Mouse (Mus musculus) kidney, embryonic 14.5 days (tissue): ENCODE measurements around the gene Kctd15. TPM values are rescaled to one million over a fixed set of nuclear protein-coding genes. Genes with fewer than 3 reads are reported as not detected.

ENCODE experiments used
- ATAC-seq: fragments of 200-750 bp; cut with Nextera tagmentation; 2 replicates; pipeline ENCODE4 v1.8.0; 2017; ENCODE audit warnings: moderate number of reproducible peaks, mild to moderate bottlenecking, moderate TSS enrichment, moderate library complexity; ENCODE audit not compliant: low FRiP score, low TSS enrichment
- H3K27ac ChIP-seq: fragments of 300-500 bp; sonication (generic); 2 replicates; pipeline ENCODE4 v1.5.1; 2014; ENCODE audit warnings: low read depth, mild to moderate bottlenecking, low read length, moderate library complexity, mixed read lengths
- H3K27me3 ChIP-seq: fragments of 300-500 bp; sonication (generic); 2 replicates; pipeline ENCODE4 v1.6.1; 2014; ENCODE audit warnings: mild to moderate bottlenecking, low read length; ENCODE audit not compliant: control insufficient read depth, insufficient read depth
- H3K36me3 ChIP-seq: fragments of 300-500 bp; sonication (generic); 2 replicates; pipeline ENCODE4 v1.6.1; 2014; ENCODE audit warnings: low read length, mixed read lengths; ENCODE audit not compliant: control insufficient read depth, insufficient read depth
- H3K4me1 ChIP-seq: fragments of 300-500 bp; sonication (generic); 2 replicates; pipeline ENCODE4 v1.6.1; 2014; ENCODE audit warnings: low read length, mixed read lengths; ENCODE audit not compliant: control insufficient read depth, insufficient read depth
- H3K4me2 ChIP-seq: fragments of 300-500 bp; sonication (generic); replicated peaks from 2 replicates; pipeline ENCODE4 v1.6.1; 2014; ENCODE audit warnings: low read depth, mild to moderate bottlenecking, low read length
- H3K4me3 ChIP-seq: fragments of 300-500 bp; sonication (generic); 2 replicates; pipeline ENCODE4 v1.5.1; 2014; ENCODE audit warnings: mild to moderate bottlenecking, low read length
- H3K9ac ChIP-seq: fragments of 300-500 bp; sonication (generic); 2 replicates; pipeline ENCODE4 v1.6.1; 2014; ENCODE audit warnings: low read depth, mild to moderate bottlenecking, low read length, moderate library complexity
- H3K9me3 ChIP-seq: fragments of 300-500 bp; sonication (generic); 2 replicates; pipeline ENCODE4 v1.6.1; 2016; ENCODE audit warnings: low read length; ENCODE audit not compliant: control insufficient read depth
- whole genome bisulfite sequencing: fragments of 180-500 bp; shearing (Covaris S2); extraction: QIAGEN DNeasy Blood & Tissue Kit; methylation state at CpG from one replicate; pipeline ENCODE4 v1.1.7; 2014; 5-methylcytosine and 5-hydroxymethylcytosine counted together
- polyA plus RNA-seq: library from polyadenylated mRNA; unstranded; fragments of >200 nt; fragmentation: Nextera tagmentation; extraction: Ambion mirVana; gene quantifications from 2 replicates; pipeline ENCODE4 v1.2.1, GENCODE M21; 2014

Kctd15 gene
- polyA plus RNA-seq, 1 experiment from 2014 or later: 15.7 TPM

- ATAC-seq: no peak
- no peak overlapping the region for H3K9ac ChIP-seq
- H3K4me3 ChIP-seq: no peak overlapping the region
- H3K9me3 ChIP-seq: no peaks in the 10 kb centered on the region
- no peaks in the 10 kb centered on the region for H3K27me3 ChIP-seq
- no peak overlapping the region for H3K27ac ChIP-seq
- no peaks in the 10 kb centered on the region for H3K36me3 ChIP-seq
- WGBS: 60% methylated on average over 4 of the region's 4 CpGs
- peaks cover 16% of the 10 kb centered on the region; the same call in 1 of the 2 replicates for H3K4me1 ChIP-seq
- no peak overlapping the region for H3K4me2 ChIP-seq
Observed at GRCm38 (mm10) chr7:34693072-34693471, 36.5 kb upstream of the Kctd15 start.

GRCm38 (mm10) chr7:34690111-34690510 is 33.6 kb upstream of the Kctd15 start:
- WGBS: 39% methylated on average over 13 of the region's 13 CpGs
- ATAC-seq: no peak
- Histone ChIP-seq H3K4me3 (no peak overlapping the region), H3K27me3 (no peaks in the 10 kb centered on the region), H3K9ac (no peak overlapping the region), H3K9me3 (no peaks in the 10 kb centered on the region), H3K4me1 (peaks cover 16% of the 10 kb centered on the region; the same call in 1 of the 2 replicates), H3K4me2 (no peak overlapping the region), H3K27ac (no peak overlapping the region), H3K36me3 (no peaks in the 10 kb centered on the region)

- no peaks in the 10 kb centered on the region for H3K27me3 ChIP-seq
- no peak overlapping the region for H3K4me2 ChIP-seq
- no peak overlapping the region for H3K27ac ChIP-seq
- peak; percentile 32; the same call in 1 of the 2 replicates for ATAC-seq
- no peak overlapping the region for H3K4me3 ChIP-seq
- H3K36me3 ChIP-seq: no peaks in the 10 kb centered on the region
- 29% methylated on average over 6 of the region's 6 CpGs for WGBS
- H3K9me3 ChIP-seq: no peaks in the 10 kb centered on the region
- peaks cover 16% of the 10 kb centered on the region; the same call in 1 of the 2 replicates for H3K4me1 ChIP-seq
- H3K9ac ChIP-seq: no peak overlapping the region
Observed at GRCm38 (mm10) chr7:34689028-34689427, 32.5 kb upstream of the Kctd15 start.

GRCm38 (mm10) chr7:34685801-34686200 is 29.3 kb upstream of the Kctd15 start:
- H3K27ac ChIP-seq: no peak overlapping the region
- no peaks in the 10 kb centered on the region for H3K27me3 ChIP-seq
- no peak for ATAC-seq
- no peaks in the 10 kb centered on the region for H3K9me3 ChIP-seq
- H3K4me2 ChIP-seq: no peak overlapping the region
- 38% methylated on average over 7 of the region's 7 CpGs for WGBS
- peaks cover 8% of the 10 kb centered on the region; the same call in 1 of the 2 replicates for H3K4me1 ChIP-seq
- no peak overlapping the region for H3K9ac ChIP-seq
- no peaks in the 10 kb centered on the region for H3K36me3 ChIP-seq
- H3K4me3 ChIP-seq: no peak overlapping the region

GRCm38 (mm10) chr7:34685176-34685575 is 28.6 kb upstream of the Kctd15 start:
- 68% methylated on average over 4 of the region's 4 CpGs for WGBS
- no peak overlapping the region for H3K4me2 ChIP-seq
- H3K9ac ChIP-seq: no peak overlapping the region
- 0 out of 2 replicates have a peak, but pooled peaks cover 1% of the 10 kb centered on the region for H3K4me1 ChIP-seq
- no peak for ATAC-seq
- H3K4me3 ChIP-seq: no peak overlapping the region
- no peak overlapping the region for H3K27ac ChIP-seq
- no peaks in the 10 kb centered on the region for H3K27me3 ChIP-seq
- no peaks in the 10 kb centered on the region for H3K36me3 ChIP-seq
- no peaks in the 10 kb centered on the region for H3K9me3 ChIP-seq

DNA sequence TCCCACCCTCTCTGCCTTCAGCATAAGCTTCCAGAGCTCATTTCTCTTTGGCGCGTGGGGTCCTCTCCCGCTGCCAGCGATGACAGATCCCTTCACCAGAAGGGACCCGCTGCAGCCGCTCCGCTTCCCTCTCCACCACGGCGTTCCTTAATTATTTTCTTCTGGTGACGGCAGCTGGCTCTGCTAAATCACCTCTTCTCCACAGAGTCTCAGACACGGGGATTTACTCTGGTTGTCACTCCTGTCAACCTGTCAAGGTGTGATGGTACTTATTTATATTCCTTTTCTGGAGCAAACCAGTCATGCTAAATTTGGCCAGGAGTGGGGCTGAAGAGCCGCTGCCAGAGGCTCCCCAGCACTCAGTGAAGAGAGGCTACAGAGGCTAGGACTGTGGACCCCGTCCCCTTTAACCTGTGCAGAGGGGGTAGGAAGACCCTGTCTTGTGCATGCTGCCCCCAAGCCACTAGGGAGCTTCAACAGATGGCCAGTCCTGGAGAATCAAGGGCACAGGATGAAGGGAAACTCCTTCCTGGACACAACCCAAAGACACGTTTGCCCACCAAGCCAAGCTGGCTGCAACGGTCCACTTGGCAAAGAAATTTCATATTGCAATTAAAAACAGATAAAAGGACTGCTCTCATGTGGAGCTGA is 24.4 kb upstream of the Kctd15 start:
- Histone ChIP-seq H3K27me3 (peaks cover 2% of the 10 kb centered on the region), H3K9me3 (no peaks in the 10 kb centered on the region), H3K9ac (no peak overlapping the region), H3K36me3 (no peaks in the 10 kb centered on the region), H3K4me2 (no peak overlapping the region), H3K27ac (no peak overlapping the region), H3K4me1 (no peaks in the 10 kb centered on the region), H3K4me3 (no peak overlapping the region)
- 59% methylated on average over 15 of the region's 15 CpGs for WGBS
- no peak for ATAC-seq

DNA sequence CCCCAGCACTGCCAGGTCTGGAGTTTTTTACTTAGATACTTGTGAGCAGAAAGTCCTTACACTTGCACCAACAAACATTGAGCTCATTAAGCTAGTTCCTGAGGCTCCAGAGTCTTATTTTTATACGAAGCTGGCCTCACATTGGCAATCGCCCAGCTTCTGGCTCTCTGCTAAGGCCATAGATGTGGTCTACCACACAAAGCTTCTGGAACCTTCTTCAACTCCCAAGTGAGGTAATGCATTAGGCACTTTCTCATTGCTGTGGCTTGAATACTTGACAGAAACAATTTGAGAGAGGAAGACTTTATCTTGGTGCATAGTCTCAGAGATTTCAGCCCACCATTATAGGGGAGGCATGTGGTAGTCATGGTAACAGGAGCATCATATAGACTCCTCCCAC is 23.4 kb upstream of the Kctd15 start:
- H3K27me3 ChIP-seq: peaks cover 12% of the 10 kb centered on the region
- 91% methylated on average over 2 of the region's 2 CpGs for WGBS

DNA sequence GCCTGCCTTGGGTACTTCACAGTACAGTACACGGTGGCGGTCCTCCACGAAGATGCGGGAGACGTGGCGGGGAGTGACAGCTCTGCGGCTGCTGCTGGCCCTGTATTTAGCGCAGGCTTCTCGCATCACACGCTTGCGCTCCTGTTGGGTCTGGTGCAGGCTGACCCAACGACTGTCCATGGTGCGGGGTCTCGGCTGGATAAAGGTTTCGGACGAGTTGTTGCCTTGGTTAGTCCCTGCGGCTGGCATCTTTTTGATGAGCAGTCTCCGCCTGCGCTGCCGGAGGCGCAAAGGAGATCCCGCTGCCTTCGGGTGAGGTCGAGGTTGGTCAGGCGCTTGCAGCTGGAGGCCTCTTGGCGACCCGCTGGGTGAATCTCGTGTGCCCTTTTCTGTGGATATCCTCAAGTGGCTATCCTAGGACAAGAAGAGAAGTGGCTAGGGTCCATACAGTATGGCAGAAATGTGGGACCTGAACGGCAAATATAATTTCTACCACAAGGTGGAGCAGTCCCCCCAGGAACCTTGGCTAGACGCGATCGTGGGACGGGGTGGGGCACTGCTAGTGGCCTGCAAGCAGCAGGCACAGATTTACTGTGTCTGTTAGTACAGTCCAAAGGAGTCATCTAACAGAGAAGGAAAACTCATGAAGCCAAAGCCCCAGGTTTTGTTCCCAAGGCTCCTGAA is 19.4 kb upstream of the Kctd15 start:
- ATAC-seq: peak; percentile 57; the same call in 1 of the 2 replicates
- no peak overlapping the region for H3K9ac ChIP-seq
- peaks cover 7% of the 10 kb centered on the region; the same call in 1 of the 2 replicates for H3K4me1 ChIP-seq
- H3K36me3 ChIP-seq: no peaks in the 10 kb centered on the region
- no peaks in the 10 kb centered on the region for H3K9me3 ChIP-seq
- whole genome bisulfite sequencing: 9% methylated on average over 33 of the region's 33 CpGs
- H3K4me2 ChIP-seq: peak overlapping the region; percentile 17; the same call in 1 of the 2 replicates
- H3K4me3 ChIP-seq: no peak overlapping the region; the same call in 1 of the 2 replicates
- H3K27ac ChIP-seq: no peak overlapping the region
- peaks cover 20% of the 10 kb centered on the region for H3K27me3 ChIP-seq

More for the DNA sequence above, 23.4 kb upstream of the Kctd15 start:
- no peak overlapping the region for H3K27ac ChIP-seq
- H3K36me3 ChIP-seq: no peaks in the 10 kb centered on the region
- no peak for ATAC-seq
- H3K4me1 ChIP-seq: peaks cover 5% of the 10 kb centered on the region; the same call in 1 of the 2 replicates
- H3K9me3 ChIP-seq: no peaks in the 10 kb centered on the region
- H3K9ac ChIP-seq: no peak overlapping the region
- no peak overlapping the region for H3K4me3 ChIP-seq
- no peak overlapping the region for H3K4me2 ChIP-seq
